Mouse (Mus musculus) megakaryocyte, embryonic 14.5 days (primary cell): Measurements from ENCODE around the gene Ddx46.

Experiments
- FLI1 ChIP-seq: IDR thresholded peaks from 2 replicates; pipeline ENCODE4 v1.6.1; 2012; ENCODE audit warnings: low read length, inconsistent platforms, mixed read lengths
- GATA1 ChIP-seq: IDR thresholded peaks from 3 replicates; pipeline ENCODE4 v1.6.1; 2012; ENCODE audit warnings: mixed read lengths, low read length, inconsistent platforms, borderline replicate concordance

- no peak for TF ChIP-seq GATA1
- no peak for TF ChIP-seq FLI1
Measured at GRCm38 (mm10) chr13:55677364-55677763, 42.5 kb downstream of the Ddx46 start.
